Mouse (Mus musculus) limb, embryonic 15.5 days (tissue): ENCODE results near the gene 4933434E20Rik. TPM values are rescaled to one million over a fixed set of nuclear protein-coding genes. Genes with fewer than 3 reads are reported as not detected.

ENCODE experiments used
- ATAC-seq: fragments of 200-750 bp; cut with Nextera tagmentation; 2 replicates; pipeline ENCODE4 v1.8.0; 2017; ENCODE audit warnings: low read depth, moderate TSS enrichment; ENCODE audit not compliant: insufficient number of reproducible peaks, low FRiP score, low TSS enrichment
- H3K27ac ChIP-seq: fragments of 300-500 bp; sonication (generic); 2 replicates; pipeline ENCODE4 v1.5.1; 2015; ENCODE audit warnings: moderate library complexity, mild to moderate bottlenecking, inconsistent platforms
- H3K27me3 ChIP-seq: fragments of 300-500 bp; sonication (generic); 2 replicates; pipeline ENCODE4 v1.6.1; 2015; ENCODE audit warnings: inconsistent platforms
- H3K36me3 ChIP-seq: fragments of 300-500 bp; sonication (generic); 2 replicates; pipeline ENCODE4 v1.6.1; 2015; ENCODE audit warnings: inconsistent platforms
- H3K4me1 ChIP-seq: fragments of 300-500 bp; sonication (generic); 2 replicates; pipeline ENCODE4 v1.6.1; 2015; ENCODE audit warnings: inconsistent platforms
- H3K4me2 ChIP-seq: fragments of 300-500 bp; sonication (generic); 2 replicates; pipeline ENCODE4 v1.6.1; 2015; ENCODE audit warnings: mild to moderate bottlenecking, inconsistent platforms
- H3K4me3 ChIP-seq: fragments of 300-500 bp; sonication (generic); 2 replicates; pipeline ENCODE4 v1.5.1; 2015; ENCODE audit warnings: mild to moderate bottlenecking, inconsistent platforms
- H3K9ac ChIP-seq: fragments of 300-500 bp; sonication (generic); 2 replicates; pipeline ENCODE4 v1.6.1; 2015; ENCODE audit warnings: inconsistent platforms
- H3K9me3 ChIP-seq: fragments of 300-500 bp; sonication (generic); 2 replicates; pipeline ENCODE4 v1.6.1; 2016; ENCODE audit warnings: inconsistent platforms
- WGBS: fragments of 180-500 bp; shearing (Covaris S2); methylation state at CpG from one replicate; pipeline ENCODE4 v1.1.7; 2015; 5-methylcytosine and 5-hydroxymethylcytosine counted together
- polyA plus RNA-seq: library from polyadenylated mRNA; unstranded; fragments of >200 nt; fragmentation: Nextera tagmentation; extraction: Ambion mirVana; gene quantifications from 2 replicates; pipeline ENCODE4 v1.2.1, GENCODE M21; 2015

4933434E20Rik gene
- polyA plus RNA-seq, 1 experiment from 2014 or later = 126 TPM

- no peaks in the 10 kb centered on the region for H3K27me3 ChIP-seq
- H3K27ac ChIP-seq = peak overlapping the region; percentile 57
- no peak overlapping the region for H3K4me2 ChIP-seq
- 58% methylated on average over 3 of the region's 3 CpGs for WGBS
- ATAC-seq = no peak
- H3K36me3 ChIP-seq = peaks cover 31% of the 10 kb centered on the region
- no peaks in the 10 kb centered on the region for H3K9me3 ChIP-seq
- H3K9ac ChIP-seq = no peak overlapping the region
- no peak overlapping the region for H3K4me3 ChIP-seq
- peaks cover 44% of the 10 kb centered on the region for H3K4me1 ChIP-seq
These were observed 32.4 kb downstream of the 4933434E20Rik start for GRCm38 (mm10) chr3:90083698-90084324.

GRCm38 (mm10) chr3:90084790-90085189 lies 33.4 kb downstream of the 4933434E20Rik start:
- ATAC-seq = no peak; the same call in 1 of the 2 replicates
- no peak overlapping the region for H3K4me2 ChIP-seq
- H3K9me3 ChIP-seq = no peaks in the 10 kb centered on the region
- H3K4me3 ChIP-seq = no peak overlapping the region
- H3K9ac ChIP-seq = no peak overlapping the region
- H3K27me3 ChIP-seq = no peaks in the 10 kb centered on the region
- H3K4me1 ChIP-seq = peaks cover 41% of the 10 kb centered on the region
- WGBS = 59% methylated on average over 4 of the region's 4 CpGs
- H3K27ac ChIP-seq = peak overlapping the region; percentile 22; the same call in 1 of the 2 replicates
- H3K36me3 ChIP-seq = peaks cover 41% of the 10 kb centered on the region

- ATAC-seq = no peak
- H3K9me3 ChIP-seq = no peaks in the 10 kb centered on the region
- 80% methylated on average over 6 of the region's 6 CpGs for WGBS
- H3K27me3 ChIP-seq = no peaks in the 10 kb centered on the region
- H3K4me2 ChIP-seq = no peak overlapping the region
- peak overlapping the region; percentile 22; the same call in 1 of the 2 replicates for H3K27ac ChIP-seq
- H3K9ac ChIP-seq = no peak overlapping the region
- H3K36me3 ChIP-seq = peaks cover 46% of the 10 kb centered on the region
- peaks cover 41% of the 10 kb centered on the region for H3K4me1 ChIP-seq
- no peak overlapping the region for H3K4me3 ChIP-seq
These were observed 33.8 kb downstream of the 4933434E20Rik start for GRCm38 (mm10) chr3:90085281-90085680.

GRCm38 (mm10) chr3:90086068-90086467 lies 34.6 kb downstream of the 4933434E20Rik start:
- no peak overlapping the region for H3K27ac ChIP-seq
- H3K4me2 ChIP-seq = no peak overlapping the region
- peaks cover 54% of the 10 kb centered on the region for H3K36me3 ChIP-seq
- no peaks in the 10 kb centered on the region for H3K9me3 ChIP-seq
- no peak overlapping the region for H3K9ac ChIP-seq
- H3K4me3 ChIP-seq = no peak overlapping the region
- H3K4me1 ChIP-seq = peaks cover 40% of the 10 kb centered on the region
- H3K27me3 ChIP-seq = no peaks in the 10 kb centered on the region
- no peak for ATAC-seq
- WGBS = 87% methylated on average over 5 of the region's 5 CpGs

GRCm38 (mm10) chr3:90088617-90089016 lies 37.2 kb downstream of the 4933434E20Rik start:
- no peak overlapping the region for H3K4me2 ChIP-seq
- ATAC-seq = no peak
- peaks cover 77% of the 10 kb centered on the region for H3K36me3 ChIP-seq
- H3K27me3 ChIP-seq = no peaks in the 10 kb centered on the region
- H3K9ac ChIP-seq = no peak overlapping the region
- WGBS = 96% methylated on average over 2 of the region's 2 CpGs
- H3K27ac ChIP-seq = no peak overlapping the region
- peaks cover 18% of the 10 kb centered on the region for H3K4me1 ChIP-seq
- no peak overlapping the region for H3K4me3 ChIP-seq
- no peaks in the 10 kb centered on the region for H3K9me3 ChIP-seq

- 85% methylated on average over 6 of the region's 6 CpGs for WGBS
- no peak overlapping the region for H3K9ac ChIP-seq
- ATAC-seq = no peak
- no peaks in the 10 kb centered on the region for H3K9me3 ChIP-seq
- H3K4me3 ChIP-seq = no peak overlapping the region
- no peak overlapping the region for H3K4me2 ChIP-seq
- no peaks in the 10 kb centered on the region for H3K4me1 ChIP-seq
- no peak overlapping the region for H3K27ac ChIP-seq
- no peaks in the 10 kb centered on the region for H3K27me3 ChIP-seq
- H3K36me3 ChIP-seq = peaks cover 95% of the 10 kb centered on the region
These were observed 39.5 kb downstream of the 4933434E20Rik start for GRCm38 (mm10) chr3:90090892-90091291.

- Histone ChIP-seq H3K4me3 (no peak overlapping the region), H3K4me2 (no peak overlapping the region), H3K27ac (0 out of 2 replicates have a peak overlapping the region, but pooled peaks have one; percentile 23), H3K9me3 (no peaks in the 10 kb centered on the region), H3K4me1 (no peaks in the 10 kb centered on the region), H3K9ac (no peak overlapping the region), H3K27me3 (no peaks in the 10 kb centered on the region), H3K36me3 (peaks cover 81% of the 10 kb centered on the region)
- 89% methylated on average over 3 of the region's 3 CpGs for WGBS
- no peak for ATAC-seq
These were observed 43.0 kb downstream of the 4933434E20Rik start for GRCm38 (mm10) chr3:90094453-90094852.

- Histone ChIP-seq H3K9me3 (no peaks in the 10 kb centered on the region), H3K27ac (no peak overlapping the region), H3K4me3 (no peak overlapping the region), H3K27me3 (no peaks in the 10 kb centered on the region), H3K36me3 (peaks cover 62% of the 10 kb centered on the region), H3K9ac (no peak overlapping the region), H3K4me1 (no peaks in the 10 kb centered on the region), H3K4me2 (no peak overlapping the region)
- ATAC-seq = no peak
- WGBS = 87% methylated on average over 5 of the region's 5 CpGs
These were observed 46.5 kb downstream of the 4933434E20Rik start for GRCm38 (mm10) chr3:90097928-90098327.

- Histone ChIP-seq H3K27ac (no peak overlapping the region), H3K36me3 (peaks cover 34% of the 10 kb centered on the region), H3K4me1 (no peaks in the 10 kb centered on the region), H3K4me3 (no peak overlapping the region), H3K27me3 (no peaks in the 10 kb centered on the region), H3K9ac (no peak overlapping the region), H3K9me3 (no peaks in the 10 kb centered on the region), H3K4me2 (no peak overlapping the region)
- WGBS = 90% methylated on average over 3 of the region's 3 CpGs
- no peak for ATAC-seq
These were observed 49.6 kb downstream of the 4933434E20Rik start for GRCm38 (mm10) chr3:90101010-90101409.

- no peak for ATAC-seq
- Histone ChIP-seq H3K27me3 (no peaks in the 10 kb centered on the region), H3K9ac (no peak overlapping the region), H3K4me2 (no peak overlapping the region), H3K27ac (no peak overlapping the region), H3K9me3 (no peaks in the 10 kb centered on the region), H3K4me3 (no peak overlapping the region), H3K4me1 (no peaks in the 10 kb centered on the region), H3K36me3 (peaks cover 30% of the 10 kb centered on the region)
- 87% methylated on average over 2 of the region's 2 CpGs for WGBS
These were observed 50.2 kb downstream of the 4933434E20Rik start for GRCm38 (mm10) chr3:90101673-90102072.

- H3K36me3 ChIP-seq = peaks cover 30% of the 10 kb centered on the region
- no peak for ATAC-seq
These were observed 50.8 kb downstream of the 4933434E20Rik start for GRCm38 (mm10) chr3:90102239-90102638.

GRCm38 (mm10) chr3:90103176-90103575 lies 51.7 kb downstream of the 4933434E20Rik start:
- H3K4me1 ChIP-seq = no peaks in the 10 kb centered on the region
- ATAC-seq = no peak
- no peak overlapping the region for H3K27ac ChIP-seq
- peaks cover 28% of the 10 kb centered on the region for H3K36me3 ChIP-seq
- H3K4me2 ChIP-seq = no peak overlapping the region
- WGBS = 81% methylated on average over 2 of the region's 2 CpGs
- no peaks in the 10 kb centered on the region for H3K9me3 ChIP-seq
- H3K9ac ChIP-seq = no peak overlapping the region
- H3K27me3 ChIP-seq = no peaks in the 10 kb centered on the region
- no peak overlapping the region for H3K4me3 ChIP-seq

More at GRCm38 (mm10) chr3:90102239-90102638, 50.8 kb downstream of the 4933434E20Rik start:
- H3K9me3 ChIP-seq = no peaks in the 10 kb centered on the region
- no peak overlapping the region for H3K4me3 ChIP-seq
- H3K9ac ChIP-seq = no peak overlapping the region
- H3K27ac ChIP-seq = no peak overlapping the region
- H3K4me2 ChIP-seq = no peak overlapping the region
- H3K4me1 ChIP-seq = no peaks in the 10 kb centered on the region
- WGBS = 43% methylated on average over 2 of the region's 2 CpGs
- no peaks in the 10 kb centered on the region for H3K27me3 ChIP-seq
